Comparison of ENCODE assay signal across 10 mouse cellular contexts in genomic region chr17:13381286-13381685, GRCm38 (mm10). TPM values are rescaled to one million over a fixed set of nuclear protein-coding genes. Genes with fewer than 3 reads are reported as not detected.
DNase-seq lines count a peak whose midpoint lies in the region; ATAC-seq lines count a peak whose summit lies in the region.
"Not testable (repeated sequence)": the region's sequence is repeated elsewhere in the genome, so short reads cannot be mapped to it uniquely, and the experiment has no call there.
"Had no signal": no experiment of that assay in that cellular context is flagged by ENCODE, and none has a peak within 500 bp of the region (broad histone marks: within the 10 kb centered on the region; RNA-seq: fewer than 3 reads in every experiment).

No protein-coding gene starts in this region.

- H3K4me2 ChIP-seq in forebrain, embryonic 11.5 days (ENCODE audit: low read depth, low read length, severe bottlenecking); hindbrain, embryonic 15.5 days: not testable (repeated sequence)

- H3K27ac ChIP-seq in forebrain, embryonic 11.5 days (ENCODE audit: low read depth, low read length); hindbrain, embryonic 15.5 days (replicated peaks): not testable (repeated sequence)

- ATAC-seq in forebrain, embryonic 11.5 days (replicated peaks; ENCODE audit: low FRiP score), result not testable (repeated sequence)
- 0 out of 2 replicates have a peak, but pooled peaks have one; percentile 4 for ATAC-seq in hindbrain, embryonic 15.5 days (ENCODE audit: low FRiP score, low read depth)

- DNase-seq in forebrain, embryonic 11.5 days (ENCODE audit: low spot score), result peak; percentile 9
- peak; percentile 83 for DNase-seq in heart, adult 11 months
- peak; percentile 1 for DNase-seq in liver

- H3K9me3 ChIP-seq in forebrain, embryonic 11.5 days (ENCODE audit: control insufficient read depth, low read length); hindbrain, embryonic 15.5 days: not testable (repeated sequence)

- H3K9ac ChIP-seq in forebrain, embryonic 11.5 days (ENCODE audit: low read length); hindbrain, embryonic 15.5 days: not testable (repeated sequence)

- not testable (repeated sequence) for H3K4me3 ChIP-seq in forebrain, embryonic 11.5 days (ENCODE audit: low read depth, low read length); hindbrain, embryonic 15.5 days

- H3K27me3 ChIP-seq in forebrain, embryonic 11.5 days (ENCODE audit: control insufficient read depth, insufficient read depth, low read length); hindbrain, embryonic 15.5 days: not testable (repeated sequence)

- not testable (repeated sequence) for H3K36me3 ChIP-seq in forebrain, embryonic 11.5 days (ENCODE audit: control insufficient read depth, insufficient read depth, low read length); hindbrain, embryonic 15.5 days

- WGBS in forebrain, embryonic 11.5 days, result 96% methylated on average over 2 of the region's 2 CpGs
- 93% methylated on average over 2 of the region's 2 CpGs for WGBS in hindbrain, embryonic 15.5 days

- H3K4me1 ChIP-seq in forebrain, embryonic 11.5 days (replicated peaks; ENCODE audit: control insufficient read depth, insufficient read depth, low read length); hindbrain, embryonic 15.5 days (replicated peaks): not testable (repeated sequence)

RNA-seq across cellular contexts. Expression of gene Tcp10c, which starts 26.9 kb away (rescaled TPM):
- not detected in 2 replicates for polyA plus RNA-seq in forebrain, embryonic 11.5 days (2014; fragmentation: Nextera tagmentation; extraction: Ambion mirVana)
- polyA plus RNA-seq in hindbrain, embryonic 15.5 days (2015; fragmentation: Nextera tagmentation; extraction: Ambion mirVana), result 0.05 TPM in 1 of 2 replicates, not detected in the other
- polyA plus RNA-seq: activated CD4-positive, CD25-positive, alpha-beta regulatory T cell, adult 4 months; adrenal gland, adult 2 months; brain, embryonic 14.5 days; C2C12; CD4-positive, CD25-positive, alpha-beta regulatory T cell, adult 4 months; G1E had no signal

Comparison
In these comparisons a context has a peak if more than half of its experiments do, and no peak if none do; other contexts are left out.
1. DNase-seq: peak in every context shown above with its lines; median percentile 83 in heart, adult 11 months; 9 in forebrain, embryonic 11.5 days; 1 in liver.